Mouse (Mus musculus): Measurements from ENCODE around the gene Stra8.

Gene Stra8

GRCm38 (mm10) chr6:34946486-34947079, 26.6 kb downstream of the Stra8 start:
- DNase-seq = no peak

DNA sequence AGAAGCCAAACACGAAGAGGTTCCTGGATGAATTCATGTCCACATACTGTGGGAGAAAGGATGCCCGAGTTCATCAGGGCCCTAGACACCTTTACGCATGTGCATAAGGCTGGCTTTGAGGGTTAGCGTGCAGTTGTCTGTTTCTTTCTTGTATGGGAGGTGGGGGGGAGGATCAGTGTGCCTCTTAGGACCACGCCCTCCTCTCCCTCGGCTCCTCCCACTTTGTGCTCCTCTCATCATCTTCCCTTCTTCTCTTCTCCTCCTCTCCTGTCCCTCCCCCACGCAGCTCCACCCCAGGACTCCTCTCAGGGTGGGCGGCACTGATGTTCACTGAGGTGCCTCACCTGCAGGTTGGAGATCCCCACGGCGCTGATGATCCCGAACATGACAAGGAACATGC, 28.5 kb downstream of the Stra8 start:
- DNase-seq = no peak

- no peak for DNase-seq
Measured at GRCm38 (mm10) chr6:34951518-34951917, 31.6 kb downstream of the Stra8 start.

- no peak for DNase-seq
Measured at GRCm38 (mm10) chr6:34951956-34952667, 32.1 kb downstream of the Stra8 start.

- DNase-seq = peak; percentile 90
Measured at GRCm38 (mm10) chr6:34954926-34955861, 35.2 kb downstream of the Stra8 start.

- no peak for DNase-seq
Measured at GRCm38 (mm10) chr6:34955862-34956241, 35.9 kb downstream of the Stra8 start.

- DNase-seq = no peak
Measured at GRCm38 (mm10) chr6:34959131-34959530, 39.2 kb downstream of the Stra8 start.

DNA sequence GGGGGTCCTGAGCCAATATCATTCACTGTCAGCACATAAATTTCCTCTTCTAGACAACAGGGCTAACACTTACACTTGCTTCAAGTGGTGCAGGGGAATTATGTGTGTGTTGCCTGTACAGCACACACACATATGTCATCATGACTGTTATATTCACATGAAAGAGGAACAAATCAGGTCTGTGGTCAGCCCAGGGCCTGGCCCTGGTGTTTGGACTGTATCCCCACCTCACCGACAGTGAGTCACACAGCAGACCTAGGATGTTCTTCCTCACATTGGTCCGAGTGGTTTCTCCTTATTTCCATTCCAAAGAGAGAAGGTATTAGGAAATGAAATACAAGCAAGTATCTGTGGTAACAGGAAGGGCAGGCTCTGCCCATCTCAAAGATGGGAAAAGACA, 44.6 kb downstream of the Stra8 start:
- DNase-seq = no peak

DNA sequence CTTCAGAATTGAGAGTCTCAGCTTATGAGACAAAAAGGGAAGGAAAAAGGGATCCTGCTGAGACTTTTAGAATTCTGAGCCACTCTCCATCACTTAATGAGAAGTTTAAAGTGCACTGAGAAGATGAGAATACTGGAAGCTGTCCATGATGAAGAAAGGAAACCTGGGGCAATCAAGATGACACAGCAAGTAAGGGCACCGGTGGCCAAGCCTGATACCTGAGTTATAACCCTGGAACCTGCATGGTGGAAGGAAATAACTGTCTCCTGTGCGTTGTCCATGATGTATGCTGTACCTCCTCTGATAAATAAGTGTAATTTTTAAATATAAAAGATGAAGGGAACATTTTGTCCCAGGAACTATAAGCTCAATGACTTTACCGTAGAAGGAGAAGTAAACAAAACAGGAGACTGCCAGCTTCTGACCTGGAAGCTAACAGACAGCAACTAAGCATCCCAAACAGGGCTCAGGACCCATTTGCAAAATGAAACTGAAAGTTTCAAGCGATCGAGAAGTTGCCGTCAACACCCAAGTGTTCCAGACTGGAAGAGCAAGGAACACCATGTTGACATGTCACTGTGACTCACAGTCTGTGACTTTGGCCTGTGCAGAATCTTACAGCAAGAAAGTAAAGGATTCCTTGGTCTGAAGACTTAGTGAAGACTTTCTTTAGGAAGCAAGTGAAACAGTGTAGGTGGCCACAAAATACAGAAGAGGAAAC, 46.0 kb downstream of the Stra8 start:
- DNase-seq = no peak

DNA sequence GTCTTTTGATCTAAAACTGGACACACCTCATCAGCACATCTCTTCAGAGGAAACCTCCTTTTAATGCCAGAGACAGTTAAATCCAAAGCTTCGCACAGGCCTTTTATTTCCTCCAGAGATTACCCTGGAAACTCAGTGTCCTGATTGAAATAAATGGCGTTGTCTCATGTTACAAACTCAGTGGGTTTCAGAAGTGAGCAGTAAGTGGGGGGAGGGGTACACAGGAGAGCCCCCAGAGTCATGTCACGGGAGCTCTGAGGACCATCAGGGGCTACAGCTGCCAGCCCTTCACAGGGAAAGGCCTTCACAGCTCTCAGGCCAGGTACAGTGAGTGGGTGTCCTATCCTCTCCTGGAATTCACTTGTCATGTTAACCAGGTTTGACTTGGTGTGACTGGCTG, 51.2 kb downstream of the Stra8 start:
- no peak for DNase-seq

- DNase-seq = no peak
Measured at GRCm38 (mm10) chr6:34979291-34979690, 59.3 kb downstream of the Stra8 start.

DNA sequence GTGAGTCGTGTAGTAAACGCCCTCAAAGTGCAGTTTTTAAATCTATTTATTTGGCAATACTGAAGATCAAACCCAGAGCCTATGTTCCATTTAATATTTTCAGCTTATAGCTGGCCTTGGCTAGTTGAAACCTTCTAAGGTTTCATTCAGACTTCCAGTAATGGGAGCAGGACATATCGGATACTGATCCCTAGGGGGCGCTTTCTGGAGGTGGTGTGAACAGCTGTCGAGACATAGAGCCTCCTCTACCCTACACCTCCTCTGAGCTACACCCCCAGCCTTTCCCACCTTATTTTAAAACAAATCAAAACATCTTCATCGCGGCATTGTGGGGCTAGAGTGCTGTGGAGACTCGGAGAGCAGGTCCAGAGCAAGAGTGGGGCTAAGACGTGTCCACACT, 60.7 kb downstream of the Stra8 start:
- no peak for DNase-seq

GRCm38 (mm10) chr6:34987085-34987645, 67.2 kb downstream of the Stra8 start:
- DNase-seq = no peak

GRCm38 (mm10) chr6:34988081-34988761, 68.3 kb downstream of the Stra8 start, which contains the start of gene Slc23a4:
Gene Slc23a4 (minus strand): TSS chr6:34988404.
- no peak for DNase-seq

Measured in heart, adult 11 months (tissue).